Mouse (Mus musculus) midbrain, embryonic 14.5 days (tissue): Measurements from ENCODE around the gene Grin2b. TPM values are rescaled to one million over a fixed set of nuclear protein-coding genes. Genes with fewer than 3 reads are reported as not detected.
A peak's percentile ranks its signal among the peaks of the same experiment; 100 is the strongest.

Source experiments
- ATAC-seq: fragments of 200-750 bp; cut with Nextera tagmentation; 2 replicates; pipeline ENCODE4 v1.8.0; 2017; ENCODE audit warnings: moderate number of reproducible peaks, moderate library complexity; ENCODE audit not compliant: low FRiP score, low TSS enrichment
- DNase-seq: peaks from one replicate; pipeline ENCODE4 v3.0.0-alpha.2; 2015
- H3K27ac ChIP-seq: fragments of 300-500 bp; sonication (generic); replicated peaks from 2 replicates; pipeline ENCODE4 v1.5.1; 2014; ENCODE audit warnings: mild to moderate bottlenecking, low read depth, low read length, moderate library complexity
- H3K27me3 ChIP-seq: fragments of 300-500 bp; sonication (generic); 2 replicates; pipeline ENCODE4 v1.6.1; 2014; ENCODE audit warnings: low read length, control low read depth, mixed read lengths; ENCODE audit not compliant: control insufficient read depth, insufficient read depth
- H3K36me3 ChIP-seq: fragments of 300-500 bp; sonication (generic); 2 replicates; pipeline ENCODE4 v1.6.1; 2014; ENCODE audit warnings: low read length, control low read depth; ENCODE audit not compliant: control insufficient read depth, insufficient read depth
- H3K4me1 ChIP-seq: fragments of 300-500 bp; sonication (generic); 2 replicates; pipeline ENCODE4 v1.6.1; 2014; ENCODE audit warnings: mild to moderate bottlenecking, antibody characterized with exemption, low read length, control low read depth; ENCODE audit not compliant: control insufficient read depth, insufficient read depth
- H3K4me2 ChIP-seq: fragments of 300-500 bp; sonication (generic); 2 replicates; pipeline ENCODE4 v1.6.1; 2014; ENCODE audit warnings: mild to moderate bottlenecking, low read length, moderate library complexity
- H3K4me3 ChIP-seq: fragments of 300-500 bp; sonication (generic); replicated peaks from 2 replicates; pipeline ENCODE4 v1.5.1; 2014; ENCODE audit warnings: low read depth, low read length
- H3K9ac ChIP-seq: fragments of 300-500 bp; sonication (generic); replicated peaks from 2 replicates; pipeline ENCODE4 v1.6.1; 2014; ENCODE audit warnings: mild to moderate bottlenecking, low read length, moderate library complexity
- H3K9me3 ChIP-seq: fragments of 300-500 bp; sonication (generic); 2 replicates; pipeline ENCODE4 v1.6.1; 2016; ENCODE audit warnings: low read length, control low read depth, mixed read lengths; ENCODE audit not compliant: control insufficient read depth
- WGBS: fragments of 180-500 bp; shearing (Covaris S2); extraction: QIAGEN DNeasy Blood & Tissue Kit; methylation state at CpG from one replicate; pipeline ENCODE4 v1.1.7; 2014; 5-methylcytosine and 5-hydroxymethylcytosine counted together
- polyA plus RNA-seq: library from polyadenylated mRNA; unstranded; fragments of >200 nt; fragmentation: Nextera tagmentation; extraction: Ambion mirVana; gene quantifications from 2 replicates; pipeline ENCODE4 v1.2.1, GENCODE M21; 2014

Gene Grin2b
- polyA plus RNA-seq, 1 experiment from 2014 or later = 41.1 TPM

- no peak for ATAC-seq
- no peak overlapping the region for H3K4me3 ChIP-seq
Observed at GRCm38 (mm10) chr6:136040931-136041330, 132.4 kb downstream of the Grin2b start.

GRCm38 (mm10) chr6:136029235-136029939 lies 143.9 kb downstream of the Grin2b start:
- Histone ChIP-seq H3K4me1 (0 out of 2 replicates have a peak, but pooled peaks cover 9% of the 10 kb centered on the region), H3K27me3 (no peaks in the 10 kb centered on the region), H3K4me3 (no peak overlapping the region), H3K36me3 (no peaks in the 10 kb centered on the region), H3K9me3 (no peaks in the 10 kb centered on the region), H3K9ac (no peak overlapping the region), H3K27ac (no peak overlapping the region), H3K4me2 (no peak overlapping the region)
- WGBS = 51% methylated on average over 4 of the region's 4 CpGs
- ATAC-seq (peak; percentile 50; the same call in 1 of the 2 replicates), DNase-seq (peak; percentile 68)

More at GRCm38 (mm10) chr6:136040931-136041330, 132.4 kb downstream of the Grin2b start:
- WGBS = 81% methylated on average over 3 of the region's 3 CpGs
- Histone ChIP-seq H3K9ac (no peak overlapping the region), H3K27ac (no peak overlapping the region), H3K36me3 (0 out of 2 replicates have a peak, but pooled peaks cover 6% of the 10 kb centered on the region), H3K9me3 (no peaks in the 10 kb centered on the region), H3K4me1 (no peaks in the 10 kb centered on the region), H3K4me2 (no peak overlapping the region), H3K27me3 (no peaks in the 10 kb centered on the region)
- DNase-seq = no peak

DNA sequence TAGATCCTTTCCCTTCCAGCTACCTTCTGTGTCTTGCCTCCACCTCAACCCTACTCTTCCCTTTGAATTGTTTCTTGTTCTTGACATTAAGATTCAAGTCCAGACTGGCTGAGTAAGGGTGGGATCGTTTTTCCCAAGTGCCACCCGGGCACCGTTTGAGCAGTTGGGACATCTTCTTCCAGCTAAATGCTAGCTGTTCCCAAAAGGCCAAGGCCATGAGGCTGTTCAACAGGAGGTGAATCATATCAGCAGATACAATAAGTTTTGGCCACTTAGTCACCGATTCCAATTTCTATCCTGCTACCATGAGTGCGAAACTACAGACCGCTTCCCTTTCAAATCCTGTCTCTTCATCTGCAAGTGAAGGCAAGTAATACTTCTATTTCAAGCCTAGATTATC lies 146.4 kb downstream of the Grin2b start:
- ATAC-seq (no peak), DNase-seq (no peak)
- WGBS = 96% methylated on average over 6 of the region's 6 CpGs
- Histone ChIP-seq H3K4me2 (no peak overlapping the region), H3K9ac (no peak overlapping the region), H3K27me3 (no peaks in the 10 kb centered on the region), H3K36me3 (no peaks in the 10 kb centered on the region), H3K27ac (no peak overlapping the region), H3K4me1 (0 out of 2 replicates have a peak, but pooled peaks cover 9% of the 10 kb centered on the region), H3K9me3 (no peaks in the 10 kb centered on the region), H3K4me3 (no peak overlapping the region)

- peak; percentile 29 for DNase-seq
- Histone ChIP-seq H3K36me3 (no peaks in the 10 kb centered on the region), H3K4me3 (no peak overlapping the region), H3K9me3 (no peaks in the 10 kb centered on the region), H3K4me2 (no peak overlapping the region), H3K9ac (no peak overlapping the region), H3K4me1 (0 out of 2 replicates have a peak, but pooled peaks cover 9% of the 10 kb centered on the region), H3K27ac (no peak overlapping the region), H3K27me3 (no peaks in the 10 kb centered on the region)
- WGBS = 76% methylated on average over 4 of the region's 4 CpGs
- ATAC-seq = no peak
Observed at GRCm38 (mm10) chr6:136025801-136026200, 147.5 kb downstream of the Grin2b start.

GRCm38 (mm10) chr6:136020460-136020859 lies 152.9 kb downstream of the Grin2b start:
- H3K4me1 ChIP-seq = no peaks in the 10 kb centered on the region
- H3K9ac ChIP-seq = no peak overlapping the region
- no peak overlapping the region for H3K4me3 ChIP-seq
- H3K36me3 ChIP-seq = no peaks in the 10 kb centered on the region
- no peak for DNase-seq
- no peaks in the 10 kb centered on the region for H3K27me3 ChIP-seq
- ATAC-seq = no peak
- no peak overlapping the region for H3K4me2 ChIP-seq
- no peaks in the 10 kb centered on the region for H3K9me3 ChIP-seq
- WGBS = 90% methylated on average over 3 of the region's 3 CpGs
- H3K27ac ChIP-seq = no peak overlapping the region

GRCm38 (mm10) chr6:136018962-136019361 lies 154.3 kb downstream of the Grin2b start:
- Histone ChIP-seq H3K36me3 (no peaks in the 10 kb centered on the region), H3K4me2 (no peak overlapping the region), H3K27me3 (no peaks in the 10 kb centered on the region), H3K4me3 (no peak overlapping the region), H3K9ac (no peak overlapping the region), H3K9me3 (no peaks in the 10 kb centered on the region), H3K4me1 (no peaks in the 10 kb centered on the region), H3K27ac (no peak overlapping the region)
- ATAC-seq (no peak), DNase-seq (no peak)
- WGBS = 89% methylated on average over 1 of the region's 1 CpGs

DNA sequence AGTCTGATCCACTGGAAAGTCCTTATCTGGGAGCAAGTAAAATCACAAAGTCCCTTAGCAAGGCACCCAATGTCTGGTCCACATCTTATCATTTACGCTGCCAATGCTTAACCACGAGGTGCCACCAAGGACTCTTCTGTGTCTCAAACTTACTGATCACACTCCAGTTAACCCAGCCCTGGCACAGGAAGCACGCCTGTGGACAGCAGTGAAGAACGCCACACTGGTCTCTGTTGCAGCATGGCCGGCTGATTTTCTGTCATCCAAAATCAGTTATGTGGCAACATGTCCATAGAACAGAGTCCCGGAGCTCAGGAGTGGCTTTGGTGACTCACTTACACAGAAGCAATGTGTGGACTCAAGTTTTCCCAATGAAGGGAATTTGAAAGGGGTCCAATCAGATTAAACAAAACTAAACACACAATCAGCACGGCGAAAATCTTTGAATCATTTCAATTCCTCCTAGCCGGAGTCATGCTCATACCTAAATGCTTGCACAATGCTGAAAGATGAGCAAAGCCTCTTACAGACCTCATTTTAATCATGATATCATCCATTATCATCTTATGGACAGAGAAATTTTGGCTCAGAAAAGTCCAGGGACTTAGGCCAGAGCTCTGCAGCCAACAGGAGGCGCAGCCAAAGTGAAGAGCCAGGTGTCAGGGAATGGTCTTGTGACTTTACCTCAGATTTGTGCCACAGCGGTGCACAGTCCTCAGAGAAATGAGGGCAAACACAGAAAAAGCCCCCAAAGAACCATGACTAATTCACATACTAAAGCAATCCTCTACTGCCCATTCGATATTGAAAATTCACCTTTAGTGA lies 159.5 kb downstream of the Grin2b start:
- no peak overlapping the region for H3K4me2 ChIP-seq
- H3K4me3 ChIP-seq = no peak overlapping the region
- 90% methylated on average over 12 of the region's 12 CpGs for WGBS
- no peak overlapping the region for H3K9ac ChIP-seq
- no peaks in the 10 kb centered on the region for H3K36me3 ChIP-seq
- no peak for DNase-seq
- H3K27ac ChIP-seq = no peak overlapping the region
- ATAC-seq = no peak
- H3K27me3 ChIP-seq = no peaks in the 10 kb centered on the region
- no peaks in the 10 kb centered on the region for H3K9me3 ChIP-seq
- peaks cover 16% of the 10 kb centered on the region for H3K4me1 ChIP-seq

- Histone ChIP-seq H3K4me2 (no peak overlapping the region), H3K4me1 (peaks cover 16% of the 10 kb centered on the region), H3K9ac (no peak overlapping the region), H3K27me3 (no peaks in the 10 kb centered on the region), H3K4me3 (no peak overlapping the region), H3K36me3 (no peaks in the 10 kb centered on the region), H3K9me3 (no peaks in the 10 kb centered on the region), H3K27ac (no peak overlapping the region)
- no peak for DNase-seq
- ATAC-seq = no peak
- WGBS = 84% methylated on average over 4 of the region's 4 CpGs
Observed at GRCm38 (mm10) chr6:136011533-136011932, 161.8 kb downstream of the Grin2b start.

DNA sequence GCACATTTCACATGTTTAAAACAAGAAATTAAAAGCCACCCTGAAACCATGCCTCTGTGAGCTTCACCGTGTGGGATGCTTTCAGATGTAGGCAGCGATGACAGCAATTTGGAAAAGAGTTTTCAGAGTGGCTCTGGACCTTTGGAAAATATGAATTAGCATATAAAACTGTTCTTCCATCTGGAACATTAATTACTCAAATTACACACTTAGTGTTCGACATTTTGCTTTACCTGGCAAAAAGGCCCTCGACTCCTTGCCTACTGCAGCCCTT lies 162.3 kb downstream of the Grin2b start:
- Histone ChIP-seq H3K27me3 (no peaks in the 10 kb centered on the region), H3K9ac (no peak overlapping the region), H3K4me1 (peaks cover 16% of the 10 kb centered on the region), H3K27ac (no peak overlapping the region), H3K36me3 (no peaks in the 10 kb centered on the region), H3K9me3 (no peaks in the 10 kb centered on the region), H3K4me3 (no peak overlapping the region), H3K4me2 (no peak overlapping the region)
- DNase-seq (no peak), ATAC-seq (no peak)
- WGBS = 92% methylated on average over 4 of the region's 4 CpGs
